Mouse (Mus musculus) MEL (cell line): Measurements from ENCODE around the gene Dmc1. TPM values are rescaled to one million over a fixed set of nuclear protein-coding genes. Genes with fewer than 3 reads are reported as not detected.

Experiments used
- DNase-seq: peaks from one replicate; pipeline ENCODE4 v3.0.0; 2011; ENCODE audit warnings: low read depth, low spot score
- H3K27ac ChIP-seq: 2 replicates; pipeline ENCODE4 v1.5.1; 2012; ENCODE audit warnings: low read depth, mild to moderate bottlenecking, control low read depth, low read length, moderate library complexity; ENCODE audit not compliant: control insufficient read depth
- H3K27me3 ChIP-seq, 2 experiments: fragments of 150-350 bp in 1 of 2; sonication (generic) in 1 of 2; 2 replicates each; pipeline ENCODE4 v1.6.1; 2012; ENCODE audit warnings: low read length in 2 of 2, mild to moderate bottlenecking in 2 of 2, improper control_type of control experiment in 1 of 2, moderate library complexity in 1 of 2; ENCODE audit not compliant: insufficient read depth in 2 of 2, control insufficient read depth in 1 of 2
- H3K36me3 ChIP-seq, 2 experiments: 2 replicates each; pipeline ENCODE4 v1.6.1; 2012 to 2014; ENCODE audit warnings: low read length in 2 of 2, improper control_type of control experiment in 1 of 2, inconsistent platforms in 1 of 2, mild to moderate bottlenecking in 1 of 2; ENCODE audit not compliant: insufficient read depth in 2 of 2, control insufficient read depth in 1 of 2
- H3K4me1 ChIP-seq, 2 experiments: fragments of 150-350 bp in 1 of 2; sonication (generic) in 1 of 2; 2 replicates each; pipeline ENCODE4 v1.6.1; 2012; ENCODE audit warnings: low read length in 2 of 2, improper control_type of control experiment in 1 of 2, mild to moderate bottlenecking in 1 of 2; ENCODE audit not compliant: insufficient read depth in 2 of 2, control insufficient read depth in 1 of 2
- H3K4me3 ChIP-seq, 2 experiments: fragments of 150-350 bp in 1 of 2; sonication (generic) in 1 of 2; 2 replicates each; pipeline ENCODE4 v1.5.1; 2012; ENCODE audit warnings: low read depth in 2 of 2, low read length in 2 of 2, mild to moderate bottlenecking in 2 of 2, moderate library complexity in 2 of 2, control low read depth in 1 of 2, improper control_type of control experiment in 1 of 2; ENCODE audit not compliant: control insufficient read depth in 1 of 2, insufficient read depth in 1 of 2
- H3K79me2 ChIP-seq: 2 replicates; pipeline ENCODE4 v1.6.1; 2012; ENCODE audit warnings: mild to moderate bottlenecking, low read length, moderate library complexity; ENCODE audit not compliant: control insufficient read depth, poor library complexity, insufficient read depth
- H3K9ac ChIP-seq: 2 replicates; pipeline ENCODE4 v1.6.1; 2012; ENCODE audit warnings: low read depth, mild to moderate bottlenecking, control low read depth, low read length, moderate library complexity; ENCODE audit not compliant: control insufficient read depth, poor library complexity, severe bottlenecking
- H3K9me3 ChIP-seq: fragments of 150-350 bp; sonication (generic); replicated peaks from 2 replicates; pipeline ENCODE4 v1.6.1; 2012; ENCODE audit warnings: mild to moderate bottlenecking, low read length, improper control_type of control experiment, moderate library complexity; ENCODE audit not compliant: insufficient read depth
- CHD1 ChIP-seq: IDR thresholded peaks from 2 replicates; pipeline ENCODE4 v1.6.1; 2012; ENCODE audit warnings: low read depth, mild to moderate bottlenecking, inconsistent platforms, low read length, improper control_type of control experiment
- CTCF ChIP-seq, 3 experiments: IDR thresholded peaks in 2 of 3; conservative IDR thresholded peaks in 1 of 3; 2 replicates each; pipeline ENCODE4 v1.5.1; 2011 to 2012; ENCODE audit warnings: low read length in 3 of 3, low read depth in 2 of 3, mild to moderate bottlenecking in 2 of 3, improper control_type of control experiment in 1 of 3, inconsistent platforms in 1 of 3, mixed read lengths in 1 of 3, moderate library complexity in 1 of 3; ENCODE audit not compliant: control insufficient read depth in 1 of 3, insufficient read depth in 1 of 3, poor library complexity in 1 of 3, severe bottlenecking in 1 of 3
- E2F4 ChIP-seq: IDR thresholded peaks from 2 replicates; pipeline ENCODE4 v1.6.1; 2011; ENCODE audit warnings: low read depth, low read length, improper control_type of control experiment, borderline replicate concordance
- ELF1 ChIP-seq: IDR thresholded peaks from 2 replicates; pipeline ENCODE4 v1.6.1; 2014; ENCODE audit warnings: low read depth, mild to moderate bottlenecking, inconsistent platforms, low read length, improper control_type of control experiment, moderate library complexity
- KAT2A ChIP-seq: conservative IDR thresholded peaks from 2 replicates; pipeline ENCODE4 v1.6.1; 2012; ENCODE audit warnings: low read depth, low read length, improper control_type of control experiment, inconsistent platforms
- MXI1 ChIP-seq: IDR thresholded peaks from 2 replicates; pipeline ENCODE4 v1.6.1; 2011; ENCODE audit warnings: mild to moderate bottlenecking, low read depth, low read length, improper control_type of control experiment
- MYB ChIP-seq: IDR thresholded peaks from 2 replicates; pipeline ENCODE4 v1.6.1; 2011; ENCODE audit warnings: mild to moderate bottlenecking, low read depth, low read length, improper control_type of control experiment
- MYC ChIP-seq: IDR thresholded peaks from 2 replicates; pipeline ENCODE4 v1.6.1; 2011; ENCODE audit warnings: low read depth, mild to moderate bottlenecking, low read length, improper control_type of control experiment, moderate library complexity
- NRF1 ChIP-seq: IDR thresholded peaks from 2 replicates; pipeline ENCODE4 v1.6.1; 2014; ENCODE audit warnings: low read depth, mild to moderate bottlenecking, inconsistent platforms, low read length, improper control_type of control experiment, moderate library complexity; ENCODE audit not compliant: poor library complexity, insufficient read depth, severe bottlenecking
- POLR2AphosphoS2 ChIP-seq: IDR thresholded peaks from 2 replicates; pipeline ENCODE4 v1.6.1; 2011; ENCODE audit warnings: low read length, improper control_type of control experiment
- POLR2AphosphoS5 ChIP-seq: IDR thresholded peaks from 2 replicates; pipeline ENCODE4 v1.6.1; 2012; ENCODE audit warnings: low read depth, borderline replicate concordance, mild to moderate bottlenecking, inconsistent platforms, low read length, moderate library complexity, mixed read lengths
- RAD21 ChIP-seq: IDR thresholded peaks from 2 replicates; pipeline ENCODE4 v1.6.1; 2011; ENCODE audit warnings: mild to moderate bottlenecking, low read depth, low read length, improper control_type of control experiment
- SIN3A ChIP-seq: IDR thresholded peaks from 2 replicates; pipeline ENCODE4 v1.6.1; 2012; ENCODE audit warnings: low read length, improper control_type of control experiment, inconsistent platforms
- TAL1 ChIP-seq: IDR thresholded peaks from 2 replicates; pipeline ENCODE4 v1.6.1; 2012; ENCODE audit warnings: mild to moderate bottlenecking, inconsistent platforms, low read length, moderate library complexity, mixed read lengths
- USF2 ChIP-seq, 2 experiments: IDR thresholded peaks; 2 replicates each; pipeline ENCODE4 v1.6.1; 2011 to 2012; ENCODE audit warnings: improper control_type of control experiment in 2 of 2, low read length in 2 of 2, borderline replicate concordance in 1 of 2, inconsistent platforms in 1 of 2, low read depth in 1 of 2, mild to moderate bottlenecking in 1 of 2; ENCODE audit not compliant: insufficient read depth in 1 of 2
- ZC3H11A ChIP-seq: IDR thresholded peaks from 2 replicates; pipeline ENCODE4 v1.6.1; 2012; ENCODE audit warnings: low read depth, mild to moderate bottlenecking, inconsistent platforms, low read length, improper control_type of control experiment
- ZKSCAN1 ChIP-seq: IDR thresholded peaks from 2 replicates; pipeline ENCODE4 v1.6.1; 2012; ENCODE audit warnings: low read depth, mild to moderate bottlenecking, inconsistent platforms, low read length, improper control_type of control experiment, moderate library complexity
- ZNF384 ChIP-seq: IDR thresholded peaks from 2 replicates; pipeline ENCODE4 v1.6.1; 2012; ENCODE audit warnings: low read depth, mild to moderate bottlenecking, inconsistent platforms, low read length, improper control_type of control experiment
- polyA plus RNA-seq, 2 experiments: library from polyadenylated mRNA; stranded (reverse) in 1 of 2; unstranded in 1 of 2; fragments of >175 nt in 1 of 2; fragments of >200 nt in 1 of 2; gene quantifications; 2 replicates each; pipeline versions ENCODE4 v1.2.1 to v1.2.4; 2012; ENCODE audit warnings: low replicate concordance in 2 of 2, low read depth in 1 of 2; ENCODE audit not compliant: insufficient read length in 2 of 2, insufficient read depth in 1 of 2, missing spikeins in 1 of 2
- total RNA-seq: library from RNA; depleted of rRNA; stranded (reverse); fragments of 300-350 nt; gene quantifications from 2 replicates; pipeline ENCODE4 v1.2.3, GENCODE M21; 2012

Gene Dmc1
- total and polyA plus RNA-seq, 3 experiments = not detected

- H3K36me3 ChIP-seq = peaks cover 22 to 24% of the 10 kb centered on the region in 2 experiments
- H3K27me3 ChIP-seq = no peaks in the 10 kb centered on the region
- peaks cover 0 to 12% of the 10 kb centered on the region in 2 experiments; a peak in 2 of 4 replicates for H3K4me1 ChIP-seq
- no peak for DNase-seq
- no peak overlapping the region for H3K4me3 ChIP-seq
- peaks cover 35% of the 10 kb centered on the region for H3K79me2 ChIP-seq
- no peak for TF ChIP-seq ZKSCAN1
- TF ChIP-seq ZNF384 = no peak
- TF ChIP-seq KAT2A = no peak
- no peak for TF ChIP-seq POLR2AphosphoS2
- TF ChIP-seq ELF1 = no peak
- no peak for TF ChIP-seq MXI1
- no peak for TF ChIP-seq TAL1
- H3K9ac ChIP-seq = peak overlapping the region; percentile 12; the same call in 1 of the 2 replicates
- no peaks in the 10 kb centered on the region for H3K9me3 ChIP-seq
- H3K27ac ChIP-seq = no peak overlapping the region
Measured at GRCm38 (mm10) chr15:79543968-79544367, 60.9 kb downstream of the Dmc1 start.

DNA sequence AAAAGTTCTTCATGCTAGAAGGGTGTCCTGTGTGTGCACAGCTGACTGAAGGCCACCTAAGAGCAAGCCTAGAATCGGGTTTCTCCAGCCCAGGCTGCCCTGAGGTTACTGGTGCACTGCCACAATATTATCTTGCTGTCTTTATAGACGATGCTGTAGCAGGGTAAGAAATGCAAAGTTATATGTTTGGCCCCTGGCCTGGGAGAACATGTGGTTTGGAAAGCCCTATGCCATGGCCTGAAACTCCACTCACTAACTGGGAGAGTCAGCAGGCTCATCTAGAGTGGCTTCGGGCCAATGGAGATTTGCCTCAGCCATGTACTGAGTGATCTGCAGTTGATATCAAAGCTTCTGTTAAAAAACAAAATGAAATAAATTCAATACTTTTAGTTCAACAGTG, 71.1 kb downstream of the Dmc1 start:
- Histone ChIP-seq H3K27ac (no peak overlapping the region), H3K4me1 (no peaks in the 10 kb centered on the region), H3K27me3 (no peaks in the 10 kb centered on the region), H3K79me2 (no peaks in the 10 kb centered on the region), H3K4me3 (no peak overlapping the region), H3K9me3 (no peaks in the 10 kb centered on the region), H3K36me3 (peaks cover 2 to 51% of the 10 kb centered on the region in 2 experiments; a peak in 3 of 4 replicates), H3K9ac (no peak overlapping the region)
- no peak for DNase-seq
- no peak for TF ChIP-seq ZC3H11A
- TF ChIP-seq MYC = no peak
- no peak for TF ChIP-seq MXI1
- TF ChIP-seq MYB = no peak
- no peak for TF ChIP-seq POLR2AphosphoS5
- TF ChIP-seq USF2 (IDR thresholded peaks at IDR 0.05; ENCODE audit: borderline replicate concordance in 1 of 2, insufficient read depth in 1 of 2, low read depth in 1 of 2, low read length in 2 of 2) = no peak
- no peak for TF ChIP-seq CHD1
- no peak for TF ChIP-seq RAD21
- TF ChIP-seq TAL1 = no peak

- no peak for DNase-seq
- H3K27ac ChIP-seq = no peak overlapping the region
- TF ChIP-seq POLR2AphosphoS5 (no peak), NRF1 (no peak), E2F4 (no peak), TAL1 (no peak), SIN3A (no peak), CTCF (IDR thresholded peaks at IDR 0.05 in 2 of 3, conservative IDR thresholded peaks at IDR 0.05 in 1 of 3; ENCODE audit: control insufficient read depth in 1 of 3, insufficient read depth in 1 of 3, low read depth in 2 of 3, low read length in 3 of 3, poor library complexity in 1 of 3, severe bottlenecking in 1 of 3) (no peak)
- H3K9me3 ChIP-seq = no peaks in the 10 kb centered on the region
- peaks cover 0 to 21% of the 10 kb centered on the region in 2 experiments; a peak in 2 of 4 replicates for H3K36me3 ChIP-seq
- no peaks in the 10 kb centered on the region for H3K4me1 ChIP-seq
- no peaks in the 10 kb centered on the region for H3K27me3 ChIP-seq
- H3K4me3 ChIP-seq = no peak overlapping the region
- no peak overlapping the region for H3K9ac ChIP-seq
- no peaks in the 10 kb centered on the region for H3K79me2 ChIP-seq
Measured at GRCm38 (mm10) chr15:79529935-79530334, 75.0 kb downstream of the Dmc1 start.
